Mouse (Mus musculus) liver, embryonic 14.5 days (tissue): ENCODE data around the gene Pgs1.

Experiments used
- CTCF ChIP-seq: IDR thresholded peaks from 2 replicates; pipeline ENCODE4 v1.5.1; 2016; ENCODE audit warnings: antibody characterized with exemption, low read depth, control low read depth
- EP300 ChIP-seq: IDR thresholded peaks from 2 replicates; pipeline ENCODE4 v1.6.1; 2016; ENCODE audit warnings: antibody characterized with exemption, low read depth

DNA sequence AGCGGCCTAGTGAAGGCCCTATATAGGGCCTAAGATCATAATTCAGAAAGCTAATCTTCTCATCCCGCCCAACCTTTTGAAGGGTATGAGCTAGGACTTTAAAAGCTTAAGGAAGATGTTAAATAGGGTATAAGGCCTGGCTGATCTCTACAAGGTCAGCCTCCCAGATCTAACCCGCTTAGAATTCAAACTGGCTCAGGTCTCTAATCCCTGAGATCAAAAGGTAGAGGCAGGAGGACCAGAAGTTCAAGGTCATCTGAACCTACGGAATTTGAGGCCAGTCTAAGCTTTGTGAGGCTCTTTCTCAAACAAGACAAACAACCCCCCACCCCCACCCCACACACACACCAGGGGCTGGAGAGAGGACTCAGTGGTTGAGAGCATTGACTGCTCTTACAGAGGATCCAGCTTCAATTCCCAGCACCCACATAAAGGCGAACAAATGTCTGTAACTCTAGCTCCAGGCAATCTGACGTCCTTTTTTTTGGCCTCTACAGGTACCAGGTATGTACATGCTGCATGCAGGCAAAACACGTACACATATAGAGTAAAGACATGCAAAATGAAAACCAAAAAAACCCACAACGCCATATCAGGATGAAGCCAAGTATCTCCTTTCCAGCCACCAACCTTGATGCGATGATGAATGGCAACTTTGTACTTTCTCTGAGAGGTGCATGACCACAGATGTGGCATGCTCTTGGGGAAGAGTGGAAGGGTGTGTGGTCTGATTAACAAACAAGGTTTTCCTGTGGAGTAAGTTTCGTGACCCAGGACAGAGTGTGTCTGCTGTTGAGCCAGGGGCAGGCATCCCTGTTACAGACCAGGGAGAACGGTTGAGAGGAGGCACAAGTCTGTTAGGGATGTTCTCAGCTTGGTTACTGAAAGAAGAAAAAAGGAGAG, 13.2 kb upstream of the Pgs1 start:
- TF ChIP-seq CTCF (no peak), EP300 (no peak)
